Mouse (Mus musculus) forebrain, embryonic 14.5 days (tissue): ENCODE results near the gene Gimap9. TPM values are rescaled to one million over a fixed set of nuclear protein-coding genes. Genes with fewer than 3 reads are reported as not detected.

ENCODE experiments used
- ATAC-seq: fragments of 200-750 bp; cut with Nextera tagmentation; 2 replicates; pipeline ENCODE4 v1.8.0; 2017; ENCODE audit warnings: mild to moderate bottlenecking, moderate library complexity
- DNase-seq: peaks from one replicate; pipeline ENCODE4 v3.0.0-alpha.2; 2015; ENCODE audit warnings: low spot score
- H3K27ac ChIP-seq: fragments of 300-500 bp; sonication (generic); 2 replicates; pipeline ENCODE4 v1.5.1; 2014; ENCODE audit warnings: low read depth, mild to moderate bottlenecking, control low read depth, low read length, moderate library complexity
- H3K27me3 ChIP-seq: fragments of 300-500 bp; sonication (generic); replicated peaks from 2 replicates; pipeline ENCODE4 v1.6.1; 2014; ENCODE audit warnings: low read length, control low read depth, mixed read lengths; ENCODE audit not compliant: control insufficient read depth, insufficient read depth
- H3K36me3 ChIP-seq: fragments of 300-500 bp; sonication (generic); 2 replicates; pipeline ENCODE4 v1.6.1; 2014; ENCODE audit warnings: low read length, control low read depth; ENCODE audit not compliant: control insufficient read depth, insufficient read depth
- H3K4me1 ChIP-seq: fragments of 300-500 bp; sonication (generic); 2 replicates; pipeline ENCODE4 v1.6.1; 2014; ENCODE audit warnings: antibody characterized with exemption, low read length, control low read depth; ENCODE audit not compliant: control insufficient read depth, insufficient read depth
- H3K4me2 ChIP-seq: fragments of 300-500 bp; sonication (generic); 2 replicates; pipeline ENCODE4 v1.6.1; 2014; ENCODE audit warnings: mild to moderate bottlenecking, control low read depth, low read length
- H3K4me3 ChIP-seq: fragments of 300-500 bp; sonication (generic); 2 replicates; pipeline ENCODE4 v1.5.1; 2014; ENCODE audit warnings: low read depth, low read length, control low read depth
- H3K9ac ChIP-seq: fragments of 300-500 bp; sonication (generic); 2 replicates; pipeline ENCODE4 v1.6.1; 2014; ENCODE audit warnings: mild to moderate bottlenecking, low read length, control low read depth, moderate library complexity
- H3K9me3 ChIP-seq: fragments of 300-500 bp; sonication (generic); replicated peaks from 2 replicates; pipeline ENCODE4 v1.6.1; 2016; ENCODE audit warnings: low read length, control low read depth, mixed read lengths; ENCODE audit not compliant: control insufficient read depth
- WGBS: fragments of 180-500 bp; shearing (Covaris S2); extraction: QIAGEN DNeasy Blood & Tissue Kit; methylation state at CpG from one replicate; pipeline ENCODE4 v1.1.7; 2014; 5-methylcytosine and 5-hydroxymethylcytosine counted together
- polyA plus RNA-seq: library from polyadenylated mRNA; unstranded; fragments of >200 nt; fragmentation: Nextera tagmentation; extraction: Ambion mirVana; gene quantifications from 2 replicates; pipeline ENCODE4 v1.2.1, GENCODE M21; 2014

The Gimap9 gene
- polyA plus RNA-seq, 1 experiment from 2014 or later: 1.5 TPM

DNA sequence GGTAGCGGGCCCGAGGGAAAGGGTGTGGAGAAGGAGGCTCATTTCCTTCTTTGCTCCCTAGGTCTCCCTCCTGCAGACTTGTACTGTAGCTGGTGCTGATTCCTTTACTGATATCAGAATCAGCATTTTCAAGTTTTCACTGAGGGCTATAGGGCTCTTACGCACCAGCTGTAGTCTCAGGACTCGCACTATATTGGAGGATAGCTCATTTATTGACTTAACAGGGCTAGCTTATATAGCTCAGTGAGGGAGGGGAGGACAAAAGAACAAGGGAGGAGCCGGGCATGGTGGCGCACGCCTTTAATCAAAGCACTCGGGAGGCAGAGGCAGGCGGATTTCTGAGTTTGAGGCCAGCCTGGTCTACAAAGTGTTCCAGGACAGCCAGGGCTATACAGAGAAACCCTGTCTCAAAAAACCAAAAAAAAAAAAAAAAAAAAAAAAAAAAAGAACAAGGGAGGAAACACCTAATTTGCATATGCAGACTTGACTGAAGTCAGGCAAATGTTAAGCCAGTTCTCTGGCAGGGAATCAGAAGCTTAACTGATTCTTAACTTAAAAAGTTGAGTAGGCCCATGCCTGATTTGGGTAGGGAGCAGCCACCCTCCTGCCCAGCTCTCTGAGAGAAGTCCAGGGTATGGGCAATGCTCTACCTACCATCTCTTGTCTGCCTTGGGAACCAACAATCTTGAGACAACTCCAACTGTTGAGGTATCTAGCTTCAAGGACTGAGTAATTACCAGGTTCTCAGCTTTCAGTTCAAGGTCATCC, 1.5 kb upstream of the Gimap9 start:
- no peaks in the 10 kb centered on the region for H3K4me1 ChIP-seq
- H3K27ac ChIP-seq: no peak overlapping the region
- no peaks in the 10 kb centered on the region for H3K27me3 ChIP-seq
- no peak for DNase-seq
- WGBS: 95% methylated on average over 9 of the region's 9 CpGs
- H3K4me2 ChIP-seq: no peak overlapping the region
- no peaks in the 10 kb centered on the region for H3K36me3 ChIP-seq
- ATAC-seq: no peak
- no peak overlapping the region for H3K4me3 ChIP-seq
- no peak overlapping the region for H3K9ac ChIP-seq
- no peaks in the 10 kb centered on the region for H3K9me3 ChIP-seq

GRCm38 (mm10) chr6:48675400-48675930, 464 bp upstream of the Gimap9 start:
- 42% methylated on average over 10 of the region's 10 CpGs for WGBS
- Histone ChIP-seq H3K36me3 (no peaks in the 10 kb centered on the region), H3K27ac (no peak overlapping the region), H3K4me2 (no peak overlapping the region; the same call in 1 of the 2 replicates), H3K4me1 (no peaks in the 10 kb centered on the region), H3K9ac (no peak overlapping the region), H3K27me3 (no peaks in the 10 kb centered on the region), H3K4me3 (no peak overlapping the region), H3K9me3 (no peaks in the 10 kb centered on the region)
- DNase-seq: no peak
- no peak for ATAC-seq

GRCm38 (mm10) chr6:48676860-48677415, 1.0 kb downstream of the Gimap9 start:
- ATAC-seq (no peak), DNase-seq (no peak)
- Histone ChIP-seq H3K9ac (no peak overlapping the region), H3K27me3 (no peaks in the 10 kb centered on the region), H3K27ac (no peak overlapping the region), H3K36me3 (no peaks in the 10 kb centered on the region), H3K4me3 (no peak overlapping the region), H3K9me3 (no peaks in the 10 kb centered on the region), H3K4me2 (no peak overlapping the region), H3K4me1 (no peaks in the 10 kb centered on the region)
- WGBS: 80% methylated on average over 5 of the region's 5 CpGs

- H3K9ac ChIP-seq: no peak overlapping the region
- no peaks in the 10 kb centered on the region for H3K4me1 ChIP-seq
- no peak overlapping the region for H3K4me2 ChIP-seq
- H3K9me3 ChIP-seq: no peaks in the 10 kb centered on the region
- H3K27me3 ChIP-seq: no peaks in the 10 kb centered on the region
- no peaks in the 10 kb centered on the region for H3K36me3 ChIP-seq
- H3K4me3 ChIP-seq: no peak overlapping the region
- ATAC-seq (no peak), DNase-seq (no peak)
- H3K27ac ChIP-seq: no peak overlapping the region
- WGBS: 95% methylated on average over 17 of the region's 17 CpGs
Observed at GRCm38 (mm10) chr6:48677492-48678345, 1.8 kb downstream of the Gimap9 start.

DNA sequence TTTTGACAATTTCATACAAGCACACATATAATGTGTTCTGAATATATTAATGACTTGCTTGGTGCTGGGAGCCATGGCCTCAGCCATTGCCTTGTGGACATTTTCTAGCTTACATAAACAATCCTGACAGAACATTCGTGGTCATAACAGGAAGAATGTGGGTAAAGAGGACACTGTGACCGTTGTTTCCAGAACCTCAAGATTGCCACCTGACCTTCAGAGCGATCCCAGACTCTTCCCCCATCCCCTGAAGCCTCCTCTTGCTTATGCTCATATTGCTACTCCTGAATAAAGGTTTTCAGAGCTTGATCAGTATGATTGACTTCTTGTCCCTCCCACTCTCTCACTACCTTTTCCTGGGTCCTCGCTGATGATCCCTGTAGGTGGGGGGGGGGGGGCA, 2.5 kb downstream of the Gimap9 start:
- H3K9ac ChIP-seq: no peak overlapping the region
- no peaks in the 10 kb centered on the region for H3K36me3 ChIP-seq
- no peaks in the 10 kb centered on the region for H3K9me3 ChIP-seq
- WGBS: 87% methylated on average over 4 of the region's 4 CpGs
- H3K4me2 ChIP-seq: no peak overlapping the region
- no peaks in the 10 kb centered on the region for H3K4me1 ChIP-seq
- H3K4me3 ChIP-seq: no peak overlapping the region
- no peaks in the 10 kb centered on the region for H3K27me3 ChIP-seq
- no peak for ATAC-seq
- DNase-seq: no peak
- H3K27ac ChIP-seq: no peak overlapping the region

- H3K4me3 ChIP-seq: no peak overlapping the region
- WGBS: 85% methylated on average over 6 of the region's 6 CpGs
- ATAC-seq: no peak
- no peak overlapping the region for H3K27ac ChIP-seq
- no peaks in the 10 kb centered on the region for H3K27me3 ChIP-seq
- no peak overlapping the region for H3K9ac ChIP-seq
- H3K4me1 ChIP-seq: no peaks in the 10 kb centered on the region
- no peak overlapping the region for H3K4me2 ChIP-seq
- no peaks in the 10 kb centered on the region for H3K36me3 ChIP-seq
- H3K9me3 ChIP-seq: no peaks in the 10 kb centered on the region
- DNase-seq: no peak
Observed at GRCm38 (mm10) chr6:48679701-48680100, 3.8 kb downstream of the Gimap9 start.

- H3K36me3 ChIP-seq: no peaks in the 10 kb centered on the region
- no peak overlapping the region for H3K4me2 ChIP-seq
- no peaks in the 10 kb centered on the region for H3K4me1 ChIP-seq
- H3K27me3 ChIP-seq: no peaks in the 10 kb centered on the region
- H3K4me3 ChIP-seq: no peak overlapping the region
- no peak overlapping the region for H3K9ac ChIP-seq
- WGBS: 80% methylated on average over 5 of the region's 5 CpGs
- H3K27ac ChIP-seq: no peak overlapping the region
- no peak for ATAC-seq
- no peak for DNase-seq
- no peaks in the 10 kb centered on the region for H3K9me3 ChIP-seq
Observed at GRCm38 (mm10) chr6:48680421-48680820, 4.5 kb downstream of the Gimap9 start.

GRCm38 (mm10) chr6:48681472-48682090, 5.7 kb downstream of the Gimap9 start:
- Histone ChIP-seq H3K9me3 (no peaks in the 10 kb centered on the region), H3K4me2 (no peak overlapping the region), H3K27ac (no peak overlapping the region), H3K36me3 (no peaks in the 10 kb centered on the region), H3K9ac (no peak overlapping the region), H3K4me3 (no peak overlapping the region), H3K4me1 (no peaks in the 10 kb centered on the region), H3K27me3 (no peaks in the 10 kb centered on the region)
- 80% methylated on average over 3 of the region's 3 CpGs for WGBS
- ATAC-seq (no peak), DNase-seq (no peak)
